Mouse (Mus musculus): ENCODE data around the gene Pfkm. TPM values are rescaled to one million over a fixed set of nuclear protein-coding genes. Genes with fewer than 3 reads are reported as not detected.

The Pfkm gene
- polyA plus RNA-seq, 1 experiment from 2014 or later, result 49.2 TPM

GRCm38 (mm10) chr15:98102401-98102800, 10.0 kb downstream of the Pfkm start:
- Histone ChIP-seq H3K36me3 (no peaks in the 10 kb centered on the region), H3K27me3 (no peaks in the 10 kb centered on the region), H3K4me1 (0 out of 2 replicates have a peak, but pooled peaks cover 2% of the 10 kb centered on the region), H3K4me3 (replicated peaks) (no peak overlapping the region), H3K4me2 (replicated peaks) (no peak overlapping the region), H3K9ac (no peak overlapping the region), H3K9me3 (replicated peaks) (no peaks in the 10 kb centered on the region), H3K27ac (replicated peaks) (no peak overlapping the region)
- no peak for ATAC-seq (ENCODE audit: insufficient number of reproducible peaks, low FRiP score, low TSS enrichment, low read depth)
- 88% methylated on average over 6 of the region's 6 CpGs for WGBS

- H3K27me3 ChIP-seq, result no peaks in the 10 kb centered on the region
- H3K4me3 ChIP-seq (replicated peaks), result no peak overlapping the region
- no peak overlapping the region for H3K4me2 ChIP-seq (replicated peaks)
- WGBS, result 67% methylated on average over 6 of the region's 6 CpGs
- no peak for ATAC-seq (ENCODE audit: insufficient number of reproducible peaks, low FRiP score, low TSS enrichment, low read depth)
- no peaks in the 10 kb centered on the region for H3K36me3 ChIP-seq
- H3K27ac ChIP-seq (replicated peaks), result no peak overlapping the region
- H3K4me1 ChIP-seq, result peaks cover 16% of the 10 kb centered on the region
- no peaks in the 10 kb centered on the region for H3K9me3 ChIP-seq (replicated peaks)
- no peak overlapping the region for H3K9ac ChIP-seq
Observed at GRCm38 (mm10) chr15:98106506-98106905, 14.1 kb downstream of the Pfkm start.

- Histone ChIP-seq H3K4me1 (peaks cover 16% of the 10 kb centered on the region), H3K4me2 (replicated peaks) (no peak overlapping the region), H3K27me3 (no peaks in the 10 kb centered on the region), H3K9ac (no peak overlapping the region), H3K9me3 (replicated peaks) (no peaks in the 10 kb centered on the region), H3K4me3 (replicated peaks) (no peak overlapping the region), H3K36me3 (peaks cover under 1% of the 10 kb centered on the region; the same call in 1 of the 2 replicates), H3K27ac (replicated peaks) (no peak overlapping the region)
- 87% methylated on average over 6 of the region's 6 CpGs for WGBS
- ATAC-seq (ENCODE audit: insufficient number of reproducible peaks, low FRiP score, low TSS enrichment, low read depth), result no peak
Observed at GRCm38 (mm10) chr15:98107230-98107629, 14.8 kb downstream of the Pfkm start.

GRCm38 (mm10) chr15:98107703-98108296, 15.4 kb downstream of the Pfkm start:
- H3K4me3 ChIP-seq (replicated peaks), result peak overlapping the region; percentile 67
- H3K27me3 ChIP-seq, result no peaks in the 10 kb centered on the region
- peak overlapping the region; percentile 82; the same call in 1 of the 2 replicates for H3K27ac ChIP-seq (replicated peaks)
- peak overlapping the region; percentile 69 for H3K9ac ChIP-seq
- H3K4me2 ChIP-seq (replicated peaks), result peak overlapping the region; percentile 78
- WGBS, result 40% methylated on average over 11 of the region's 11 CpGs
- H3K9me3 ChIP-seq (replicated peaks), result no peaks in the 10 kb centered on the region
- peaks cover 4% of the 10 kb centered on the region; the same call in 1 of the 2 replicates for H3K36me3 ChIP-seq
- no peak for ATAC-seq (ENCODE audit: insufficient number of reproducible peaks, low FRiP score, low TSS enrichment, low read depth)
- H3K4me1 ChIP-seq, result peaks cover 16% of the 10 kb centered on the region

GRCm38 (mm10) chr15:98108297-98109152, 16.1 kb downstream of the Pfkm start:
- H3K36me3 ChIP-seq, result peaks cover 4% of the 10 kb centered on the region; the same call in 1 of the 2 replicates
- peaks cover 16% of the 10 kb centered on the region for H3K4me1 ChIP-seq
- WGBS, result 3% methylated on average over 37 of the region's 37 CpGs
- no peaks in the 10 kb centered on the region for H3K27me3 ChIP-seq
- H3K4me3 ChIP-seq (replicated peaks), result peak overlapping the region; percentile 67
- no peaks in the 10 kb centered on the region for H3K9me3 ChIP-seq (replicated peaks)
- H3K27ac ChIP-seq (replicated peaks), result peak overlapping the region; percentile 82
- H3K9ac ChIP-seq, result peak overlapping the region; percentile 69
- peak; percentile 92 for ATAC-seq (ENCODE audit: insufficient number of reproducible peaks, low FRiP score, low TSS enrichment, low read depth)
- peak overlapping the region; percentile 78 for H3K4me2 ChIP-seq (replicated peaks)

- no peak overlapping the region for H3K4me3 ChIP-seq (replicated peaks)
- 69% methylated on average over 5 of the region's 5 CpGs for WGBS
- ATAC-seq (ENCODE audit: insufficient number of reproducible peaks, low FRiP score, low TSS enrichment, low read depth), result no peak
- no peak overlapping the region for H3K9ac ChIP-seq
- no peaks in the 10 kb centered on the region for H3K9me3 ChIP-seq (replicated peaks)
- H3K4me1 ChIP-seq, result peaks cover 16% of the 10 kb centered on the region
- peaks cover 16% of the 10 kb centered on the region for H3K36me3 ChIP-seq
- no peak overlapping the region for H3K27ac ChIP-seq (replicated peaks)
- H3K27me3 ChIP-seq, result no peaks in the 10 kb centered on the region
- H3K4me2 ChIP-seq (replicated peaks), result no peak overlapping the region
Observed at GRCm38 (mm10) chr15:98111791-98112190, 19.4 kb downstream of the Pfkm start.

GRCm38 (mm10) chr15:98114098-98114851, 21.9 kb downstream of the Pfkm start:
- H3K4me2 ChIP-seq (replicated peaks), result no peak overlapping the region
- ATAC-seq (ENCODE audit: insufficient number of reproducible peaks, low FRiP score, low TSS enrichment, low read depth), result no peak
- peaks cover 36% of the 10 kb centered on the region for H3K36me3 ChIP-seq
- no peaks in the 10 kb centered on the region for H3K9me3 ChIP-seq (replicated peaks)
- peaks cover 2% of the 10 kb centered on the region for H3K4me1 ChIP-seq
- 75% methylated on average over 10 of the region's 10 CpGs for WGBS
- no peaks in the 10 kb centered on the region for H3K27me3 ChIP-seq
- no peak overlapping the region for H3K27ac ChIP-seq (replicated peaks)
- H3K4me3 ChIP-seq (replicated peaks), result no peak overlapping the region
- H3K9ac ChIP-seq, result no peak overlapping the region

- peaks cover 42% of the 10 kb centered on the region for H3K36me3 ChIP-seq
- no peaks in the 10 kb centered on the region for H3K9me3 ChIP-seq (replicated peaks)
- ATAC-seq (ENCODE audit: insufficient number of reproducible peaks, low FRiP score, low TSS enrichment, low read depth), result peak; percentile 48; the same call in 1 of the 2 replicates
- H3K27ac ChIP-seq (replicated peaks), result no peak overlapping the region; the same call in 1 of the 2 replicates
- H3K4me3 ChIP-seq (replicated peaks), result no peak overlapping the region
- no peak overlapping the region for H3K4me2 ChIP-seq (replicated peaks)
- H3K4me1 ChIP-seq, result no peaks in the 10 kb centered on the region
- no peak overlapping the region for H3K9ac ChIP-seq
- H3K27me3 ChIP-seq, result no peaks in the 10 kb centered on the region
- WGBS, result 81% methylated on average over 10 of the region's 10 CpGs
Observed at GRCm38 (mm10) chr15:98114852-98115778, 22.7 kb downstream of the Pfkm start.

GRCm38 (mm10) chr15:98115779-98116163, 23.4 kb downstream of the Pfkm start:
- Histone ChIP-seq H3K4me1 (no peaks in the 10 kb centered on the region), H3K27me3 (no peaks in the 10 kb centered on the region), H3K4me3 (replicated peaks) (no peak overlapping the region), H3K36me3 (peaks cover 49% of the 10 kb centered on the region), H3K4me2 (replicated peaks) (no peak overlapping the region), H3K27ac (replicated peaks) (no peak overlapping the region; the same call in 1 of the 2 replicates), H3K9me3 (replicated peaks) (no peaks in the 10 kb centered on the region), H3K9ac (no peak overlapping the region)
- 86% methylated on average over 9 of the region's 9 CpGs for WGBS
- ATAC-seq (ENCODE audit: insufficient number of reproducible peaks, low FRiP score, low TSS enrichment, low read depth), result no peak

- Histone ChIP-seq H3K4me1 (no peaks in the 10 kb centered on the region), H3K4me3 (replicated peaks) (no peak overlapping the region), H3K4me2 (replicated peaks) (no peak overlapping the region), H3K27ac (replicated peaks) (no peak overlapping the region), H3K27me3 (no peaks in the 10 kb centered on the region), H3K36me3 (peaks cover 54% of the 10 kb centered on the region), H3K9me3 (replicated peaks) (no peaks in the 10 kb centered on the region), H3K9ac (no peak overlapping the region)
- WGBS, result 91% methylated on average over 5 of the region's 5 CpGs
- ATAC-seq (ENCODE audit: insufficient number of reproducible peaks, low FRiP score, low TSS enrichment, low read depth), result no peak
Observed at GRCm38 (mm10) chr15:98116287-98116686, 23.9 kb downstream of the Pfkm start.
